Mouse (Mus musculus): ENCODE measurements around the gene Cracr2b. TPM values are rescaled to one million over a fixed set of nuclear protein-coding genes. Genes with fewer than 3 reads are reported as not detected.

Cracr2b gene
- polyA plus RNA-seq, 1 experiment from 2014 or later = 6.3 TPM

DNA sequence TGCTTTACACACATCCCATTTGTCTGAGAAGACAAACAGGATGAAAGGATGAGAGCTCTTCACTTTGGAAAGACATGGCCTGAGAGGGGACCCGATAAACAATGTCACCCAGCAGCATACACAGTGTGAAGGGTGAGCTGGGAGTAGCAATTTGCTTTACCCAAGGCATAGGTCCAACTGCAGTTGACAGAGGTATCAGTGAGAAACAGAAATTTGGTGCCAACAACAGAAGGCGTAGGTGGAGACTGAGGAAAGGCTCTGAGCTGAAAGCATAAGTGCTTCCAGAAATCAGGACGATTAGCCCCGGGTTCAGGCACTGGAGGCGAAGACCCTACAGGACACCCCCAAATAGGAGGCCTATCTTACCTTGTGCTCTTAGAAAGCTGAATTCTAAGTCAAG, 49.3 kb downstream of the Cracr2b start:
- 88% methylated on average over 5 of the region's 5 CpGs for WGBS (ENCODE audit: insufficient replicate concordance)

GRCm38 (mm10) chr7:141510681-141511191, 49.8 kb downstream of the Cracr2b start:
- Histone ChIP-seq H3K36me3 (replicated peaks; ENCODE audit: insufficient read depth, low read length) (peaks cover 21% of the 10 kb centered on the region), H3K9me3 (ENCODE audit: low read length) (no peaks in the 10 kb centered on the region), H3K27ac (ENCODE audit: low read depth) (no peak overlapping the region), H3K4me2 (ENCODE audit: low read depth, low read length) (no peak overlapping the region), H3K9ac (replicated peaks) (no peak overlapping the region), H3K4me1 (ENCODE audit: insufficient read depth) (no peaks in the 10 kb centered on the region), H3K27me3 (ENCODE audit: insufficient read depth, low read length) (no peaks in the 10 kb centered on the region), H3K4me3 (ENCODE audit: low read depth, low read length) (no peak overlapping the region)
- no peak for DNase-seq
- ATAC-seq = no peak
- WGBS (ENCODE audit: insufficient replicate concordance) = 91% methylated on average over 8 of the region's 8 CpGs
- no peak for TF ChIP-seq EP300 (IDR thresholded peaks at IDR 0.05; ENCODE audit: low read depth)
- no peak for TF ChIP-seq CTCF (IDR thresholded peaks at IDR 0.05; ENCODE audit: low read depth)

More for the DNA sequence above, 49.3 kb downstream of the Cracr2b start:
- ATAC-seq = no peak
- Histone ChIP-seq H3K27me3 (ENCODE audit: insufficient read depth, low read length) (no peaks in the 10 kb centered on the region), H3K4me3 (ENCODE audit: low read depth, low read length) (no peak overlapping the region), H3K4me2 (ENCODE audit: low read depth, low read length) (no peak overlapping the region), H3K27ac (ENCODE audit: low read depth) (no peak overlapping the region), H3K9ac (replicated peaks) (no peak overlapping the region), H3K36me3 (replicated peaks; ENCODE audit: insufficient read depth, low read length) (peaks cover 20% of the 10 kb centered on the region), H3K4me1 (ENCODE audit: insufficient read depth) (no peaks in the 10 kb centered on the region), H3K9me3 (ENCODE audit: low read length) (no peaks in the 10 kb centered on the region)
- DNase-seq = no peak
- TF ChIP-seq CTCF (IDR thresholded peaks at IDR 0.05; ENCODE audit: low read depth) (no peak), EP300 (IDR thresholded peaks at IDR 0.05; ENCODE audit: low read depth) (no peak)

Other genes starting within 250 kb of the Cracr2b start
- 0.49 TPM in 2 replicates for gene Lmntd2, start 247.0 kb upstream of the Cracr2b start, polyA plus RNA-seq (2015; fragmentation: Nextera tagmentation; extraction: Ambion mirVana)
- 24.9 and 27.3 TPM in 2 replicates for gene Rassf7, start 245.2 kb upstream of the Cracr2b start, polyA plus RNA-seq (2015; fragmentation: Nextera tagmentation; extraction: Ambion mirVana)
- 10.8 and 14.3 TPM in 2 replicates for gene Phrf1, start 232.3 kb upstream of the Cracr2b start, polyA plus RNA-seq (2015; fragmentation: Nextera tagmentation; extraction: Ambion mirVana)
- 22.9 and 25.4 TPM in 2 replicates for gene Irf7, start 194.6 kb upstream of the Cracr2b start, polyA plus RNA-seq (2015; fragmentation: Nextera tagmentation; extraction: Ambion mirVana)
- 1.1 and 1.3 TPM in 2 replicates for gene Cdhr5, start 184.3 kb upstream of the Cracr2b start, polyA plus RNA-seq (2015; fragmentation: Nextera tagmentation; extraction: Ambion mirVana)
- gene Sct, start 182.0 kb upstream of the Cracr2b start, polyA plus RNA-seq (2015; fragmentation: Nextera tagmentation; extraction: Ambion mirVana) = not detected in 2 replicates
- not detected in 2 replicates for gene Drd4, start 169.1 kb upstream of the Cracr2b start, polyA plus RNA-seq (2015; fragmentation: Nextera tagmentation; extraction: Ambion mirVana)
- 10.7 and 11.9 TPM in 2 replicates for gene Deaf1, start 133.4 kb upstream of the Cracr2b start, polyA plus RNA-seq (2015; fragmentation: Nextera tagmentation; extraction: Ambion mirVana)
- gene Tmem80, start 133.4 kb upstream of the Cracr2b start, polyA plus RNA-seq (2015; fragmentation: Nextera tagmentation; extraction: Ambion mirVana) = 9.2 and 11.9 TPM in 2 replicates
- 22.2 and 25.4 TPM in 2 replicates for gene Eps8l2, start 122.2 kb upstream of the Cracr2b start, polyA plus RNA-seq (2015; fragmentation: Nextera tagmentation; extraction: Ambion mirVana)
- gene Taldo1, start 68.9 kb upstream of the Cracr2b start, polyA plus RNA-seq (2015; fragmentation: Nextera tagmentation; extraction: Ambion mirVana) = 246 and 265 TPM in 2 replicates
- gene Gatd1, start 47.0 kb upstream of the Cracr2b start, polyA plus RNA-seq (2015; fragmentation: Nextera tagmentation; extraction: Ambion mirVana) = 17.4 and 18.2 TPM in 2 replicates
- not detected in 2 replicates for gene Cend1, start 31.6 kb upstream of the Cracr2b start, polyA plus RNA-seq (2015; fragmentation: Nextera tagmentation; extraction: Ambion mirVana)
- gene Slc25a22, start 23.2 kb upstream of the Cracr2b start, polyA plus RNA-seq (2015; fragmentation: Nextera tagmentation; extraction: Ambion mirVana) = 38.4 and 41.6 TPM in 2 replicates
- gene Pidd1, start 17.1 kb upstream of the Cracr2b start, polyA plus RNA-seq (2015; fragmentation: Nextera tagmentation; extraction: Ambion mirVana) = 3.6 and 4.3 TPM in 2 replicates
- gene Rplp2, start 13.7 kb upstream of the Cracr2b start, polyA plus RNA-seq (2015; fragmentation: Nextera tagmentation; extraction: Ambion mirVana) = 861 and 865 TPM in 2 replicates
- 47.1 and 51.3 TPM in 2 replicates for gene Pnpla2, start 5.9 kb upstream of the Cracr2b start, polyA plus RNA-seq (2015; fragmentation: Nextera tagmentation; extraction: Ambion mirVana)
- gene Cd151, start 6.3 kb downstream of the Cracr2b start, polyA plus RNA-seq (2015; fragmentation: Nextera tagmentation; extraction: Ambion mirVana) = 5.1 and 6.6 TPM in 2 replicates
- gene Polr2l, start 14.0 kb downstream of the Cracr2b start, polyA plus RNA-seq (2015; fragmentation: Nextera tagmentation; extraction: Ambion mirVana) = 41.8 and 45.1 TPM in 2 replicates
- 72.2 and 77.0 TPM in 2 replicates for gene Tspan4, start 14.1 kb downstream of the Cracr2b start, polyA plus RNA-seq (2015; fragmentation: Nextera tagmentation; extraction: Ambion mirVana)
- gene Chid1, start 78.8 kb downstream of the Cracr2b start, polyA plus RNA-seq (2015; fragmentation: Nextera tagmentation; extraction: Ambion mirVana) = 12.6 and 14.7 TPM in 2 replicates
- gene Ap2a2, start 101.1 kb downstream of the Cracr2b start, polyA plus RNA-seq (2015; fragmentation: Nextera tagmentation; extraction: Ambion mirVana) = 27.8 and 33.8 TPM in 2 replicates
- 0.71 and 0.81 TPM in 2 replicates for gene Muc6, start 194.2 kb downstream of the Cracr2b start, polyA plus RNA-seq (2015; fragmentation: Nextera tagmentation; extraction: Ambion mirVana)
- 0.12 TPM in 1 of 2 replicates, not detected in the other for gene Muc2, start 229.2 kb downstream of the Cracr2b start, polyA plus RNA-seq (2015; fragmentation: Nextera tagmentation; extraction: Ambion mirVana)